Mouse (Mus musculus) gastrocnemius, postnatal 36 days (tissue): ENCODE measurements at regions not wholly inside any gene's neighbourhood (a gene's known extent, or its start where the extent isn't known, plus 50 kb on each side); places are given as distances from the start of the nearest gene placed in this dataset.

Source experiments
- DNase-seq, 2 experiments: peaks; one replicate each; pipeline ENCODE4 v3.0.0; 2022
- intact Hi-C: fragments of 180-260 bp; cut with DNase I; formaldehyde crosslinking; loops from one replicate; pipeline ENCODE4 v1.15.1; 2025

- intact Hi-C loops = loop anchor here (10.0 kb wide), 1 partner anchor 109 kb away; no protein-coding TSS in a partner anchor
- no peak for DNase-seq
Measured at GRCm38 (mm10) chr8:127963625-127964024, 394.8 kb upstream of the Nrp1 start.

GRCm38 (mm10) chr8:127964801-127965200, 393.6 kb upstream of the Nrp1 start:
- DNase-seq = no peak
- intact Hi-C loops = loop anchor here (10.0 kb wide), 1 partner anchor 110 kb away; no protein-coding TSS in a partner anchor

- no peak for DNase-seq
- intact Hi-C loops = loop anchor here (10.0 kb wide), 1 partner anchor 111 kb away; no protein-coding TSS in a partner anchor
Measured at GRCm38 (mm10) chr8:127965341-127965740, 393.1 kb upstream of the Nrp1 start.

GRCm38 (mm10) chr8:127968026-127968425, 390.4 kb upstream of the Nrp1 start:
- intact Hi-C loops = loop anchor here (10.0 kb wide), 1 partner anchor 113 kb away; no protein-coding TSS in a partner anchor
- no peak for DNase-seq

- DNase-seq = no peak
- intact Hi-C loops = no loop called here
Measured at GRCm38 (mm10) chr8:127973194-127973593, 385.2 kb upstream of the Nrp1 start.

- intact Hi-C loops = no loop called here
- DNase-seq = no peak
Measured at GRCm38 (mm10) chr8:127977746-127978145, 380.7 kb upstream of the Nrp1 start.

- intact Hi-C loops = no loop called here
- no peak for DNase-seq
Measured at GRCm38 (mm10) chr8:127979180-127980030, 379.0 kb upstream of the Nrp1 start.

- intact Hi-C loops = no loop called here
Measured at GRCm38 (mm10) chr8:127982165-127982564, 376.2 kb upstream of the Nrp1 start.

GRCm38 (mm10) chr8:127985616-127986015, 372.8 kb upstream of the Nrp1 start:
- DNase-seq = no peak
- intact Hi-C loops = no loop called here

More at GRCm38 (mm10) chr8:127982165-127982564, 376.2 kb upstream of the Nrp1 start:
- DNase-seq = no peak

- DNase-seq = no peak
- intact Hi-C loops = no loop called here
Measured at GRCm38 (mm10) chr8:127988887-127989286, 369.5 kb upstream of the Nrp1 start.

- intact Hi-C loops = no loop called here
- no peak for DNase-seq
Measured at GRCm38 (mm10) chr8:127994898-127995297, 363.5 kb upstream of the Nrp1 start.

- no peak for DNase-seq
- intact Hi-C loops = no loop called here
Measured at GRCm38 (mm10) chr8:127995490-127995889, 362.9 kb upstream of the Nrp1 start.

- no peak for DNase-seq
- intact Hi-C loops = no loop called here
Measured at GRCm38 (mm10) chr8:128002386-128002785, 356.0 kb upstream of the Nrp1 start.

- DNase-seq = no peak
- intact Hi-C loops = no loop called here
Measured at GRCm38 (mm10) chr8:128002806-128003205, 355.6 kb upstream of the Nrp1 start.

- intact Hi-C loops = no loop called here
- DNase-seq = no peak
Measured at GRCm38 (mm10) chr8:128003385-128003784, 355.0 kb upstream of the Nrp1 start.

GRCm38 (mm10) chr8:128003881-128004286, 354.5 kb upstream of the Nrp1 start:
- intact Hi-C loops = no loop called here
- DNase-seq = no peak

- intact Hi-C loops = no loop called here
- DNase-seq = no peak
Measured at GRCm38 (mm10) chr8:128009393-128010010, 348.9 kb upstream of the Nrp1 start.

- no peak for DNase-seq
- intact Hi-C loops = no loop called here
Measured at GRCm38 (mm10) chr8:128017171-128017570, 341.2 kb upstream of the Nrp1 start.

GRCm38 (mm10) chr8:128023661-128024060, 334.7 kb upstream of the Nrp1 start:
- intact Hi-C loops = no loop called here
- DNase-seq = no peak

- no peak for DNase-seq
- intact Hi-C loops = no loop called here
Measured at GRCm38 (mm10) chr8:128024774-128025222, 333.6 kb upstream of the Nrp1 start.

GRCm38 (mm10) chr8:128025251-128025856, 333.1 kb upstream of the Nrp1 start:
- intact Hi-C loops = no loop called here
- peak; percentile 57 to 61 for DNase-seq
